Mouse (Mus musculus) gastrocnemius, adult 2 months (tissue): ENCODE results near the gene Ap1g2. TPM values are rescaled to one million over a fixed set of nuclear protein-coding genes. Genes with fewer than 3 reads are reported as not detected.

Experiments
- DNase-seq: peaks from one replicate; pipeline ENCODE4 v3.0.0; 2022
- H3K27ac ChIP-seq: fragments of 200-600 bp; 2 replicates; pipeline ENCODE4 v1.8.1; 2022; ENCODE audit warnings: mild to moderate bottlenecking
- H3K4me3 ChIP-seq: fragments of 200-600 bp; 2 replicates; pipeline ENCODE4 v1.8.1; 2022; ENCODE audit warnings: mild to moderate bottlenecking, moderate library complexity
- CTCF ChIP-seq: fragments of 200-600 bp; IDR thresholded peaks from 2 replicates; pipeline ENCODE4 v1.8.1; 2022; ENCODE audit warnings: antibody characterized with exemption, mild to moderate bottlenecking, moderate library complexity
- intact Hi-C: fragments of 180-260 bp; cut with DNase I; formaldehyde crosslinking; loops from one replicate; pipeline ENCODE4 v1.15.1; 2025
- total RNA-seq, 2 experiments: library from RNA; stranded (reverse); gene quantifications; 2 replicates each; pipeline ENCODE4 v1.2.3; 2021

The Ap1g2 gene
- total RNA-seq, 2 experiments from 2014 or later: 5.3 to 6.0 TPM

DNA sequence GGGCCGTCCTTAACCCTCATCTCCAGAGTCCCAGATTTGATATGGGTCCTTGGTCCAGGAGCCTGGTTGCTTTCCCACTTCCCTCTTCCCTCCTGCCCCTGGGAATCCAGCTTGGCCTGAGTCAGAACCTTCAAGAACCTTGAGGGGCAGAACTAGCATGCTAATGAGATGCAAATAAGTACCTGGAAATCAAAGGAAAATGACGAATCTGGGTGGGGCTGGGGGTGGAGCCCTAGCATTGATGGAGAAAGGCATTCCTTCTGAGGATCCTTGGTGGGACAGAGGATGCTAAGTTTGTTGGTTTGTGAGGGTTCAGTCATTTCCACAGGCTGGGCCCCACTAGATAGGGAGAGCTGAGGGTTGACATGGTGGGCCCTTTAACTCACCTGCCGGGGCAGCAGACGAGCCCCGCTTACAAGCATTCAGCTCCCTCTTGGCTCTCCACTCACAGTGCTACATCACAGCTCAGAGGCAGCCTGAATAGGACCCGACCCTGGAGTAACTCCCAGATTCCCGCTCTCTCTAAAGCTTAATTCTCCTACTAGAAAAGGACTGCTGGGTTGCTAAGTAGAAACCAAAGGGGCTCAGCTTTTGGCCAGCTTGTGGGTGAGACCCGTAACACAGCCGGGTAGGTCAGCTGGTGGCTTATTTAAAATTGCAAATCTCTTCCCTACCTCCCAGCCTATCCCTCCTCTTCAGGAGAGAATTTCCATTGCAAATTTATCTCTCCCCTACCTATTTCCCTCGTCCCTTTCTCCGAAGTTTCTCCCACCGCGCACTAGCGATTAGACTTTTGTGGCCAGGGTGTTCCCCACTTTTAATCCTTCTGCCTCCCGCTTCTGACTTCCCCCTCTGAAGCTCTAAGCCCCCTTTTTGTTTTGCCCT is 28.7 kb downstream of the Ap1g2 start:
- no peak for DNase-seq
- Histone ChIP-seq H3K4me3 (no peak overlapping the region), H3K27ac (no peak overlapping the region)
- TF ChIP-seq CTCF: no peak
- intact Hi-C loops: loop anchor here (2.0 to 5.0 kb wide), 2 partner anchors 53 to 235 kb away; no protein-coding TSS in a partner anchor

DNA sequence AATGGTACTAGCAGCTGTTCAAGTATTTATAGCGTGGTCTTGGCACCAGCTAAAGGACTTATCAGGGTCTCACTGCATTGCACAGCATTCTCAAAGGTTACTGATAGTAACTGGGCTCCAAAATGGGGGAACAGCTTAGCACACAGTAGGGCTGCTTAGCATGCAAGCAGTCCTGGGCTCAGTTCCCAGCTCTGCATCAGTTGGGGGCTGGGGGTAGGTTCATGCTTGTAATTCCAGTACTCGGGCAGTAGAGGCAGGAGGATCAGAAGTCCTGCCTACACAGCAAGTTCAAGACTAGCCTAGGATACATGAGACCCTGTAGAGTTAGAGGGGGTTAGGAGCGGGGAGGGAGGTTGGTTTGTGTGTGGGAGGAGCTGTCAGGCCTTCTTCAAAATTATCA is 29.4 kb downstream of the Ap1g2 start:
- intact Hi-C loops: loop anchor here (5.0 kb wide), 1 partner anchor 235 kb away; no protein-coding TSS in a partner anchor
- H3K4me3 ChIP-seq: no peak overlapping the region
- no peak overlapping the region for H3K27ac ChIP-seq
- TF ChIP-seq CTCF: no peak
- DNase-seq: no peak

DNA sequence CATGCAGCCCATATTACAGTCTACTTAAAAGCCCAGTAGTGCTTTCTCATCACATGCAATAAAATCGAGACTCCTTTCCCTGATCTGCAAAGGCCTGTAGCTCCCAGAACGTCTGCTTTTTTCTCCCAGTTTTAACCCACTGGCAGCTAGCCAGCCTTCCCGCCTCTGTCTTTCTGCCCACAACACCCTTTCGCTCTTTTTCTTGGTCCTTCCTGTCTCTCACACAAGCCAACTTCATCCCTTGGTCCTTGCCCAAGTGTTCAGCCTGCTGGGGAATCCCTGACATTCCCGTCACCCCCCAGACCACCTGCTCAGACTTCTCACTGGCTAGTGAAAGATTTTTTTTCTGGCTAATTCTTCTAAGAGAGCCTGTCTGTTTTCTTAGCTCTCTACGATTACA is 30.2 kb downstream of the Ap1g2 start:
- DNase-seq: peak; percentile 38
- no peak for TF ChIP-seq CTCF

DNA sequence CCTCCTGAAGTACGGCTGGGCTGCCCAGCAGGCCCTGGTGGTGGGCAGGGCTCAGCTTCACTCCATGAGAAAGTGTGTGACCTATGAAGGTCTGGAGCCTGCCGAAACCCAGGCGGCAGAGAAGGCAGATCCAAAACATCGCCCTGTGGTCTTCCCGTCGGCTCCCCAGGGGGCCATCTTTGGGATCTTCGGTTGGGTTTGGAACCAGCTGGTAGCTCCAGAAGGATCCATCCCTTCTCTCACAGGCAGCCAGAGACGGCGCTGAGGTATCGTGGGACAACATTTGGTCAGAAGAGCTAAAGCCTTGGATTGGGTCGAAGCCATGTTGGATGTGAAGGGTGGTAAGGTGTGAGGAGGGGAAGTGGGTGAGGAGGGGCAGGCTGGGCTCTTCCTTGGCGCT is 32.0 kb downstream of the Ap1g2 start:
- H3K4me3 ChIP-seq: no peak overlapping the region
- no peak overlapping the region for H3K27ac ChIP-seq
- TF ChIP-seq CTCF: no peak
- intact Hi-C loops: no loop called here
- no peak for DNase-seq

More for the DNA sequence above, 30.2 kb downstream of the Ap1g2 start:
- intact Hi-C loops: loop anchor here (5.0 kb wide), 1 partner anchor 234 kb away; no protein-coding TSS in a partner anchor
- peak overlapping the region; percentile 4; the same call in 1 of the 2 replicates for H3K27ac ChIP-seq
- H3K4me3 ChIP-seq: no peak overlapping the region

DNA sequence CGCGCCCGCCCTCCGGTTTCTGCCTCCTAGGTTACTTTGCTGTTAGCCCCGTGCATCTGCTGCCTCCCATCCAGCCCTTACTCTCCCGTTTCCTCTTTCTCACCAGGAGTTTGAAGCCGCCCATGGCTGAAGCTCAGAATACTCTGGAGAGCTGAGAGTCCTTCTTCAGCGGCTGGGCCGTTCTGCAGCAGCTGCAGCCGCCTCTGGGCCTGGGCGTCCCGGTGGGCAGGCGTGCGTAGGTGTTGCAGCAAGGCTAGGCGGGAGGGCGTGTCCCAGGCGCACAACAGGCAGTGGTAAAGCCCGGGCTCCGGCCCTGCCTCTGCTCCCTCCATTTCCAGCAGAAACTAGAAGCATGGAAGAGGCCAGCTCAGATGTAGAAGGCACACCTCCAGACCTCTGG is 34.6 kb downstream of the Ap1g2 start:
- DNase-seq: no peak
- no peak for TF ChIP-seq CTCF
- Histone ChIP-seq H3K4me3 (no peak overlapping the region), H3K27ac (no peak overlapping the region)
- intact Hi-C loops: no loop called here

DNA sequence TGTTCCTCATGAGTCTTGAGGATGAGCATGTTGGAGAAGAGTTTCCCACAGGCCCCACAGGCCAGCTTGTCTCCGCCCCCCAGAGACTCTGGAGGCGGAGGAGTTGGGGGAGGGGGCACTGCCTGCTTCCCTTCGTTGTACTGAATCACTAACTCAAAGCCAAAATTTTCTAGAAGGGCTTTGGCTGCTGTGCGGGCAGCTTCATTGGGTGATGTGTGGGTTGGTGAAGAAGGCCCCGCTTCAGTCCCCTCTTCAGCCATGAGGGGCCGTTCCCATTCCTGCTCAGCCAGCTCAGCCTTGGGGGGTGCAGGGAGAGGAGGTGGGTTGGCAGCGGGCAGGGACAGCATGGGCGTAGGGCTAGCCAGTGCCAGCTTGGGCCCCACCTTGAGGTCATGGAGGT is 40.4 kb downstream of the Ap1g2 start:
- no peak for TF ChIP-seq CTCF
- no peak for DNase-seq
- no peak overlapping the region for H3K27ac ChIP-seq
- intact Hi-C loops: no loop called here
- H3K4me3 ChIP-seq: no peak overlapping the region

DNA sequence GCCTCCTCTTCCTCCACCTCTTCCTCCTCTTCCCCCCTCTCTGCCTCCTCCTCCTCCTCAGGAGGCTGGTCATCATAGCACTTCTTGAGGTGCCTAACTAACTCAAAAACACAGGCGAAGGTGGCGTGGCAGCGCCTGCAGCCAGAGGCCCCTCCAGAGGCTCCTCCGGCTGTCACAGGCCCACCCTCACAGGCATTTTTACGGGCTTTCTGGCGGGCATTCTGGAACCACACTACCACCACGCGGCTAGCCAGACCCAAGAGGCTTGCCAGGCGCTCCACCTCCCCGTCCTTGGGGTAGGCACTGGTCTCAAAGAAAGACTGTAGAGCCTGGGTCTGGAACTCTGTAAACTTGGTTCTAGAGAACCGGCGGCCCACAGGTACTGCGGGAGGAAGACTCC is 41.0 kb downstream of the Ap1g2 start:
- intact Hi-C loops: no loop called here
- no peak overlapping the region for H3K27ac ChIP-seq
- no peak for TF ChIP-seq CTCF
- DNase-seq: no peak
- no peak overlapping the region for H3K4me3 ChIP-seq

DNA sequence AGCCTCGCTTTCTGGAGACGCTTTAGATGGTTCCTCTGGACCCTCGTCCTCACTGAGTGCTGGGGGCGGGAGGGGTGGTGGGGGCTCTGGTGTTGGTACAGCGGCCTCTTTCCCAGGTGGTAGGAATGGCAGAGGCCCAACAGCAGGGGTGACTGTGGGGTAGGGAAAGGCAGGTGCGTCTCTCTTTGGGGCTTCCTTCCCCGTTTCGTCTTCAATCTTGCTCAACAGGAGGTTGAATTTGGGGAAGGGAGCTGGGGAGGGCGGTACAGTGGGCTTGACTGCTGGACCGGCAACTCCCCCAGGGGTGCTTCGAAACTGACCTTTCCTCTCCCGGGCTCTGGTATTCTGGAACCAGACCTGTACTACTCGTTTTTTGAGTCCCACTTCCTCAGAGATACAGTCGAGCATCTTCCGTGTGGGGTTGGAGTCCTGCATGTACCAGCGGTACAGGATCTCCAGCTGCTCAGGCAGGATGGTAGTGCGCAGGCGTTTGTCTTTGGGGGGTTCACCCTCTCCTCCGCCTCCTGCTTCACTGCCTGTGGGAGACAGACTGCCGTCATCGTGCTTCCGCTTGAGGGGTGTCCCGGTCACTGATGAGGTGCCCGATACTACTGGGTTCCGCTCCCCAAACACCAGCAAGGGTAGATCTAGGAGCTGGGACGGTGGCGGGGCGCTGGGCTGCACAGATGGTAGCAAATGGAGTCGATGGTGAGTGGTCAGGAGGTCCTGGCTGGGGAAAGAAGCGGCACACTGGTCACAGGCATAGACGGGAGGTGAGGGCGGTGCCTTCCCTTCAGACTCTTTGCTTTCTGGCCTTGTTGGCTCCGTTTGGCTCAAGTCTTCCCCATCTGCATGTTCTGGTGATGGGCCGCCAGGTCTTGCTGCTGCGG is 41.7 kb downstream of the Ap1g2 start:
- no peak overlapping the region for H3K4me3 ChIP-seq

DNA sequence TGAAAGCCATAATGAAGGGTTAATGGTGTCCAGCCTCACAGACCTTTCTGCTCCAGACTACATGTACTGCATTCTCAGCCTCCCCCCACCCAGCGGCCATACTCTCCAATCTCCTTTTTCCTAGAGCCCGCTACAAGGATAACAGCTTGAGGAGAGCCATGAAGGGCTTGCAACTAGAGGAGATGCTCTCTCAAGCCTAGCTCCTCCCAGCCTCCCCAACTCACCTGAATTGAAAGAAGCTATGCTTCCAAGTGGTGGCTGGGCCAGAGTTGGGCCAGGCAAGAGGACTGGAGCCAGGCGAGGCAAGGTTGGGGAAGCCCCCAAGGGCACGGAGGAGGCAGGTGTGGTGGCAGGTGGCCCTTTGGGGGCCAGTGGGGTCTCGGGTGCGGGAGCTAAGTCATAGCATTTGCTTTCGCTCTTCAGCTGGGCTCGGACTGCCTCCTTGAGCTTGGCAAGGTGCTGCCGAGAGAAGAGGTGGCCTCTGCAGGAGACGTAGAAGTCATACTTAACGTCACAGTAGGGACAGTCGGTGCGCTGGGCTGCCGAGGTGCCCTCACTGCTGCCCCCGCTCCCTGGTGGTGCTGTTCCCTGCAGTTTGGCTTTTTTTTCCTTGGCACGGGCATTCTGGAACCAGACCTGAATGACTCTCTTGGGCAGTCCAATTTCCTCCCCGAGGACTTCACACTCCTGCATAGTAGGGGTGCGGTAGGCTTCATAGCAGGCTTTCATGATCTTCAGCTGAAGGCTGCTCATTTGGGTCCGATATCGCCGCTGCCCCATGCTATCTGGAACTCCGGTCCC is 42.6 kb downstream of the Ap1g2 start:
- Histone ChIP-seq H3K27ac (no peak overlapping the region), H3K4me3 (no peak overlapping the region)
- no peak for TF ChIP-seq CTCF
- intact Hi-C loops: no loop called here
- DNase-seq: no peak

More for the DNA sequence above, 41.7 kb downstream of the Ap1g2 start:
- intact Hi-C loops: no loop called here
- no peak for TF ChIP-seq CTCF
- no peak overlapping the region for H3K27ac ChIP-seq
- DNase-seq: no peak

DNA sequence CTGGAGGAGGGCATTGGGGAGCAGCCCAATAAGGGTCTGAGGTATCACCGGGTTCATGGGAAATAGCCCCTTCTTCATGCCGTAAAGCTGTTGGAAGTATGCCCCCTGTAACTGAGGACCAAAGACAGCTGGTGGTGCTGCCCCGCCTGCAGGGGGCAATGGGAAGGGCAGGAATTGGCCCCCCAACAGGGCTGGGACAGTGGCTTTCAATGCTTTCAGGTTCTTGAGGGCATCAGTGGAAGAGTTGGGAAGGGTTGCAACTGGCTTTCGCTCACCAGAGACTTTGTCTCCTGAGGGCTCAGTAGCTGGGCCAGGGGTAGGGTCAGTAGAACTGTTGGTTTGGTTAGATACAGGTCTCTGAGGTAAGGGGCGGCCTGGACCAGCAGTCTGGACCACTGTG is 43.3 kb downstream of the Ap1g2 start:
- no peak for DNase-seq
- H3K27ac ChIP-seq: no peak overlapping the region
- TF ChIP-seq CTCF: no peak
- intact Hi-C loops: no loop called here
- H3K4me3 ChIP-seq: no peak overlapping the region

DNA sequence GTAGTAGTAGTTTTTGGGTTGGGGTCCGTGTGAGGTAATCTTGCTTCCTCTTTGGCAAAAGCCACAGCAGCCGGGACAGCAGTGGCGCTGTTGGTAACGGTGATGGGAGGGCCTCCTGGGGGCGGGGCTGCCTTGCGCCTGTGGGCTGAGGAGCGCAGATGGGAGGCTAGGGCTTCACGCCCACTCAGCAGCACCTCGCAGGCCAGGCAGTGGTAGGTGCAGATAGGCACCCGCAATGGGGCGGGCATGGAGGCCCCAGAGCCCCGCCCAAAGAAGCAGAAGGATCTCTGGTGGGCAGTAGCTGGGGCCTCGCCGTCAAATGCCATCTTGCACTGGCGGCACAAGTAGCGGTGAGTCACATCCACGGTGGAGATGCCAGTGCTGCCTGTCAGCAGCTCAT is 43.8 kb downstream of the Ap1g2 start:
- DNase-seq: no peak
- no peak for TF ChIP-seq CTCF
- intact Hi-C loops: no loop called here
- H3K27ac ChIP-seq: no peak overlapping the region
- H3K4me3 ChIP-seq: no peak overlapping the region

DNA sequence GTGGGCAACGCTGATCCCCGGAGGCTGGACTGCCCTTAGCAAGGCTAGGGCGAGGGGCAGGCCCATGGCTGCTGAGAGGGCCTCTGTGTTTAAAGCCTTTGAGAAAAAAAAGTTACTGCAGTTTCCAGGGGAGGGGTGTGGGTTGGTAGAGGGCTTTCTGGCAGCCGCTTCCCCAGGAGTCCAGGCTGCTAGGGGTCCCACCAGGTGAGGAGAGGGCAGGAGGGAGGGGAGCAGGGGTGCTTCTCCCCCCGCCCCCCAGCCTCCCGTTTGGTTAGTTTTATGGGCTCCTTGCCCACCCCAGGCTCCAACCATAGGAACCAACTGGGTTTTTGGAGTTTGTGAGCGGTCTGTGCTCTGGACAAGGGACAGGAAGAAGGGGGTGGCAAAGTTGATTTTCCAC is 44.5 kb downstream of the Ap1g2 start:
- Histone ChIP-seq H3K4me3 (no peak overlapping the region), H3K27ac (no peak overlapping the region)
- intact Hi-C loops: no loop called here
- DNase-seq: no peak
- TF ChIP-seq CTCF: no peak
